Mouse (Mus musculus) hindbrain, embryonic 11.5 days (tissue): ENCODE measurements at regions not wholly inside any gene's neighbourhood (a gene's known extent, or its start where the extent isn't known, plus 50 kb on each side); places are given as distances from the start of the nearest gene placed in this dataset.

Experiments used
- ATAC-seq: fragments of 200-750 bp; cut with Nextera tagmentation; 2 replicates; pipeline ENCODE4 v1.8.0; 2017; ENCODE audit warnings: mild to moderate bottlenecking, moderate TSS enrichment, moderate library complexity; ENCODE audit not compliant: low FRiP score
- DNase-seq: peaks from one replicate; pipeline ENCODE4 v3.0.0-alpha.2; 2015; ENCODE audit warnings: low spot score
- H3K27ac ChIP-seq: fragments of 300-500 bp; sonication (generic); 2 replicates; pipeline ENCODE4 v1.5.1; 2014; ENCODE audit warnings: mild to moderate bottlenecking, low read depth, low read length
- H3K27me3 ChIP-seq: fragments of 300-500 bp; sonication (generic); 2 replicates; pipeline ENCODE4 v1.6.1; 2014; ENCODE audit warnings: mild to moderate bottlenecking, low read length, moderate library complexity, mixed read lengths; ENCODE audit not compliant: control insufficient read depth, insufficient read depth
- H3K36me3 ChIP-seq: fragments of 300-500 bp; sonication (generic); 2 replicates; pipeline ENCODE4 v1.6.1; 2014; ENCODE audit warnings: mild to moderate bottlenecking, low read length, moderate library complexity, mixed read lengths; ENCODE audit not compliant: control insufficient read depth, insufficient read depth
- H3K4me1 ChIP-seq: fragments of 300-500 bp; sonication (generic); replicated peaks from 2 replicates; pipeline ENCODE4 v1.6.1; 2014; ENCODE audit warnings: low read length, mixed read lengths; ENCODE audit not compliant: control insufficient read depth, insufficient read depth
- H3K4me2 ChIP-seq: fragments of 300-500 bp; sonication (generic); replicated peaks from 2 replicates; pipeline ENCODE4 v1.6.1; 2014; ENCODE audit warnings: mild to moderate bottlenecking, low read depth, low read length
- H3K4me3 ChIP-seq: fragments of 300-500 bp; sonication (generic); 2 replicates; pipeline ENCODE4 v1.5.1; 2014; ENCODE audit warnings: low read depth, low read length
- H3K9ac ChIP-seq: fragments of 300-500 bp; sonication (generic); 2 replicates; pipeline ENCODE4 v1.6.1; 2014; ENCODE audit warnings: low read depth, low read length
- H3K9me3 ChIP-seq: fragments of 300-500 bp; sonication (generic); 2 replicates; pipeline ENCODE4 v1.6.1; 2016; ENCODE audit warnings: low read length; ENCODE audit not compliant: control insufficient read depth
- WGBS: fragments of 180-500 bp; shearing (Covaris S2); extraction: QIAGEN DNeasy Blood & Tissue Kit; methylation state at CpG from one replicate; pipeline ENCODE4 v1.1.7; 2014; 5-methylcytosine and 5-hydroxymethylcytosine counted together

GRCm38 (mm10) chr3:34403586-34403985 is 246.6 kb upstream of the Sox2 start:
- no peaks in the 10 kb centered on the region for H3K9me3 ChIP-seq
- H3K9ac ChIP-seq, result no peak overlapping the region
- H3K36me3 ChIP-seq, result no peaks in the 10 kb centered on the region
- H3K27me3 ChIP-seq, result no peaks in the 10 kb centered on the region
- H3K4me1 ChIP-seq, result no peaks in the 10 kb centered on the region
- H3K4me3 ChIP-seq, result no peak overlapping the region
- no peak overlapping the region for H3K4me2 ChIP-seq
- no peak overlapping the region for H3K27ac ChIP-seq
- DNase-seq (no peak), ATAC-seq (no peak)
- WGBS, result 90% methylated on average over 2 of the region's 2 CpGs

- H3K27me3 ChIP-seq, result no peaks in the 10 kb centered on the region
- no peak overlapping the region for H3K4me3 ChIP-seq
- H3K27ac ChIP-seq, result no peak overlapping the region
- 91% methylated on average over 2 of the region's 2 CpGs for WGBS
- ATAC-seq (no peak), DNase-seq (no peak)
- no peak overlapping the region for H3K9ac ChIP-seq
- H3K36me3 ChIP-seq, result no peaks in the 10 kb centered on the region
- no peaks in the 10 kb centered on the region for H3K4me1 ChIP-seq
- H3K4me2 ChIP-seq, result no peak overlapping the region
- H3K9me3 ChIP-seq, result no peaks in the 10 kb centered on the region
Measured at GRCm38 (mm10) chr3:34391275-34391674, 258.9 kb upstream of the Sox2 start.

- Histone ChIP-seq H3K4me1 (no peaks in the 10 kb centered on the region), H3K9me3 (no peaks in the 10 kb centered on the region), H3K4me2 (no peak overlapping the region), H3K27me3 (no peaks in the 10 kb centered on the region), H3K4me3 (no peak overlapping the region), H3K27ac (no peak overlapping the region), H3K36me3 (no peaks in the 10 kb centered on the region), H3K9ac (no peak overlapping the region)
- ATAC-seq, result peak; percentile 64; the same call in 1 of the 2 replicates
- DNase-seq, result peak; percentile 10
- 68% methylated on average over 12 of the region's 12 CpGs for WGBS
Measured at GRCm38 (mm10) chr3:34384965-34385505, 265.2 kb upstream of the Sox2 start.

GRCm38 (mm10) chr3:34377913-34378312 is 272.3 kb upstream of the Sox2 start:
- DNase-seq (no peak), ATAC-seq (no peak)
- no peaks in the 10 kb centered on the region for H3K27me3 ChIP-seq
- no peaks in the 10 kb centered on the region for H3K9me3 ChIP-seq
- no peak overlapping the region for H3K9ac ChIP-seq
- no peak overlapping the region for H3K27ac ChIP-seq
- no peaks in the 10 kb centered on the region for H3K4me1 ChIP-seq
- WGBS, result 52% methylated on average over 2 of the region's 2 CpGs
- H3K36me3 ChIP-seq, result 0 out of 2 replicates have a peak, but pooled peaks cover 2% of the 10 kb centered on the region
- no peak overlapping the region for H3K4me3 ChIP-seq
- no peak overlapping the region for H3K4me2 ChIP-seq

GRCm38 (mm10) chr3:34377329-34377728 is 272.9 kb upstream of the Sox2 start:
- no peaks in the 10 kb centered on the region for H3K27me3 ChIP-seq
- H3K4me1 ChIP-seq, result no peaks in the 10 kb centered on the region
- 0 out of 2 replicates have a peak, but pooled peaks cover 2% of the 10 kb centered on the region for H3K36me3 ChIP-seq
- H3K4me2 ChIP-seq, result no peak overlapping the region; the same call in 1 of the 2 replicates
- no peaks in the 10 kb centered on the region for H3K9me3 ChIP-seq
- WGBS, result 39% methylated on average over 12 of the region's 12 CpGs
- H3K27ac ChIP-seq, result no peak overlapping the region
- DNase-seq, result peak; percentile 13
- no peak for ATAC-seq
- H3K4me3 ChIP-seq, result no peak overlapping the region
- H3K9ac ChIP-seq, result no peak overlapping the region

- 97% methylated on average over 2 of the region's 2 CpGs for WGBS
- Histone ChIP-seq H3K36me3 (0 out of 2 replicates have a peak, but pooled peaks cover 2% of the 10 kb centered on the region), H3K27me3 (no peaks in the 10 kb centered on the region), H3K9ac (no peak overlapping the region), H3K9me3 (no peaks in the 10 kb centered on the region), H3K4me1 (no peaks in the 10 kb centered on the region), H3K27ac (no peak overlapping the region), H3K4me3 (no peak overlapping the region), H3K4me2 (no peak overlapping the region)
- ATAC-seq (no peak), DNase-seq (no peak)
Measured at GRCm38 (mm10) chr3:34371418-34371817, 278.8 kb upstream of the Sox2 start.

GRCm38 (mm10) chr3:34338100-34338499 is 257.0 kb upstream of the Dnajc19 start:
- Histone ChIP-seq H3K27ac (no peak overlapping the region), H3K9ac (no peak overlapping the region), H3K27me3 (no peaks in the 10 kb centered on the region), H3K4me3 (no peak overlapping the region), H3K4me2 (no peak overlapping the region), H3K4me1 (no peaks in the 10 kb centered on the region), H3K36me3 (no peaks in the 10 kb centered on the region), H3K9me3 (no peaks in the 10 kb centered on the region)
- no peak for ATAC-seq
- no peak for DNase-seq
- WGBS, result 89% methylated on average over 9 of the region's 9 CpGs

- Histone ChIP-seq H3K4me3 (no peak overlapping the region), H3K27me3 (no peaks in the 10 kb centered on the region), H3K27ac (no peak overlapping the region), H3K4me1 (no peaks in the 10 kb centered on the region), H3K9ac (no peak overlapping the region), H3K36me3 (no peaks in the 10 kb centered on the region), H3K4me2 (no peak overlapping the region), H3K9me3 (no peaks in the 10 kb centered on the region)
- WGBS, result 87% methylated on average over 4 of the region's 4 CpGs
- ATAC-seq (no peak), DNase-seq (no peak)
Measured at GRCm38 (mm10) chr3:34333555-34333954, 252.4 kb upstream of the Dnajc19 start.

GRCm38 (mm10) chr3:34331889-34332276 is 250.8 kb upstream of the Dnajc19 start:
- ATAC-seq, result no peak
- H3K9me3 ChIP-seq, result no peaks in the 10 kb centered on the region
- WGBS, result 45% methylated on average over 5 of the region's 5 CpGs

More at GRCm38 (mm10) chr3:34331889-34332276, 250.8 kb upstream of the Dnajc19 start:
- Histone ChIP-seq H3K4me1 (no peaks in the 10 kb centered on the region), H3K9ac (no peak overlapping the region), H3K4me3 (no peak overlapping the region), H3K27ac (no peak overlapping the region), H3K36me3 (no peaks in the 10 kb centered on the region), H3K4me2 (no peak overlapping the region), H3K27me3 (no peaks in the 10 kb centered on the region)
- no peak for DNase-seq
